Mouse (Mus musculus) B cell, adult (primary cell): ENCODE data around the gene Gm21117. TPM values are rescaled to one million over a fixed set of nuclear protein-coding genes. Genes with fewer than 3 reads are reported as not detected.

Experiments
- total RNA-seq: library from RNA; stranded (reverse); gene quantifications from 4 replicates; pipeline ENCODE4 v1.2.4, GENCODE M21; 2023; ENCODE audit not compliant: inconsistent age

The Gm21117 gene
- total RNA-seq, result not detected in 4 replicates

GRCm38 (mm10) chrY:51124920-51125319 is at the start of gene Gm21117:
Gene Gm21117, plus strand, starts transcription at chrY:51125220.

